Mouse (Mus musculus): ENCODE data around the gene Gk5.

GRCm38 (mm10) chr9:96118861-96119772, at the start of gene Gk5:
- peak; percentile 61; the same call in 1 of the 2 replicates for TF ChIP-seq POLR2A (IDR thresholded peaks at IDR 0.05; ENCODE audit: borderline replicate concordance, control insufficient read depth, low read depth, low read length)
- peak; percentile 12; the same call in 1 of the 2 replicates for TF ChIP-seq CTCF (IDR thresholded peaks at IDR 0.05; ENCODE audit: control insufficient read depth, insufficient read depth, low read length)

All from bone marrow, adult 2 months (tissue).